Mouse (Mus musculus) megakaryocyte-erythroid progenitor cell, adult 5-6 weeks (primary cell): ENCODE measurements around the gene Keap1. TPM values are rescaled to one million over a fixed set of nuclear protein-coding genes. Genes with fewer than 3 reads are reported as not detected.
"Not testable (repeated sequence)": the region's sequence is repeated elsewhere in the genome, so short reads cannot be mapped to it uniquely, and the experiment has no call there.

Source experiments
- ATAC-seq: replicated peaks from 2 replicates; pipeline ENCODE4 v1.8.0; 2016; ENCODE audit warnings: mild to moderate bottlenecking, inconsistent platforms; ENCODE audit not compliant: severe bottlenecking, poor library complexity, low FRiP score, low TSS enrichment
- total RNA-seq, 2 experiments: library from RNA; stranded (forward) in 1 of 2; stranded (reverse) in 1 of 2; fragments of 200-1000, 215-1000 nt in 1 of 2; fragments of >200 nt in 1 of 2; fragmentation: Nextera tagmentation in 1 of 2; gene quantifications; 2 replicates each; pipeline ENCODE4 v1.2.3; 2014 to 2017

Keap1 gene
- total RNA-seq, 2 experiments from 2014 or later = 25.3 to 32.7 TPM

DNA sequence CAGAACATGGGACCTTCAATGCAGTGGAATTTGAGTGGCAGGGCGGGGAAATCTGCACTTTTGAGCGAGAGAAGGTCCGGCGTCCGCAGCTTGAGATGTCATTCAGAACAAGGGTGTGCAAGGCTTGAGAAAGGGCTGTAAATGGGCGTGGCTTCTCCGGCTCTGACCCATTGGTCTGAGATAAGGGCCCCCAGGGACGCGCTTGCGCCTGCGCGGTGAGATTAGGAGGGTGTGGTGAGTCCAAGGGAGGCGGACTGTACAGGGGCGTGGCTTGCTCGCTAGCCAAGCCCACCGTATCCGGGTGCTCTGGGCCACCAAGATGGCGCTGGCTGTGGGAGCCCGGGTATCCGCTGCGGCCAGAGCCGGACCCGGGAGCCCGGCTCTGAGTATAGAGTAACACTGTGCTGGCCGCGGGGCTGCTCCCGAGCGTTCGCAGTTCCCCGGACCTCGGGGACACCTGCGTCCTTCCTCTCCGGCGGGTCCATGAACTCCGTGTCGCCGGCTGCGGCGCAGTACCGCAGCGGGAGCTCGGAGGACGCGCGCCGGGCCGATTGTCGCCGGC is 25.9 kb upstream of the Keap1 start, which contains the start of gene Atg4d:
Gene Atg4d, plus strand, starts transcription at position 294 of the 562 bp plus-strand sequence.
- peak; percentile 92 for ATAC-seq

DNA sequence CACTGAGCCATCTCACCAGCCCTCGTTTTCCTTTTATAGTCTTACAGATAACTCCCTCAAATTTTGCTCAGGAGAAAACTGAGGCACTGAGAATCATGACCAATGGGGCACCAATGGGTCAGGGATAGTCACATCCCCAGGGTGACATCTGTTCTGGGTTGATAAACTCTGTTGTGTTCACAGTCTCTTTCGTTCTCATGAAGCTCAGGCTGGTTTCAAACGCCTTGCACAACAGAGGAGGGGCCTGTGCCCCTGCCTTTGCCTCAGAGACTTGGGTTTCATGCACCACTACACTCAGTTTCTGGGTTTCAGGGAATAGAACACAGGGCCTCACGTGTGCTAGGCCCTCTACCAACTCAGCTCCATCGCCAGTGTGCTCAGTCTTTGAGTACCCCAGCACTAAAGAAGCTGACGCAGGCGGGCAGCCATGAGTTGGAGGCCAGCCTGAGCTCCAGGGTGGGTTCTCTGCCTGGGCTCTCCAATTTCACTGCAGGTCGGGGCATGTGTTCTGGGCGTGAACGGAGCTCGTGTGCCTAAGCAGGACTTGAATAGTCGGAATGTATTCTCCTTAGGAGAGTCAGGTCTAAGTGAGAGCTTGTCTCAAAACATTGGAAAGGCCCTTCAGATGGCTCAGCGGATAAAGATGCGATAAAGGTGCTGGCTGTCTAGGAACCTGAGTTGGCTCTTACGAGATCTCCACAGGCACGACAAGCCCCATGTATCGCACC is 25.3 kb upstream of the Keap1 start:
- peak; percentile 67 for ATAC-seq

GRCm38 (mm10) chr9:21261831-21262230 is 22.7 kb upstream of the Keap1 start:
- ATAC-seq = no peak

DNA sequence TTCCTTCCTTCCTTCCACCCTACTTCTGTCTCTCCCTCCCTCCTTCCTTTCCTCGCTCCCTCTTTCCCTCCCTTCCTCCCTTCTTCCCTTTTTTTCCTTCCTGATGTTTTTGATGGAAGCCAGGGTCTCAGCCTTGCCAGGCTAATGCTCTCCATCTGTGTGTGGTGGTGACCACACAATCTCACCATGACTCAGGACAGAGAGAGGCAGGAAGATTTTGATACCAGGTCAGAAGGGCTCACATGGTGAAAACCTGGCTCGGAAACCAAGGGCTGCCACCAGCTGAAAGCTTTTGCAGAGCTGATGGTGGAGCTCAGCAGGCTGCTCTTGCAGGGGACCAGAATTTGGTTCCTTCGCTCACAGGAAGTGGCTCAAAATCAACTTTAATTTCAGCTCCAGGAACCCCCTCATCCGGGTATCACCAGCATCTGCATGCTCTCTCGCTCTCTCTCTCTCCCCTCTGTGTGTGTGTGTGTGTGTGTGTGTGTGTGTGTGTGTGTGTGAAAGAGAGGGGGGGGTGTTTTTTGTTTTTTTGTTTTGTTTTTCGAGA is 21.4 kb upstream of the Keap1 start:
- ATAC-seq = no peak

GRCm38 (mm10) chr9:21256349-21256748 is 17.2 kb upstream of the Keap1 start:
- not testable (repeated sequence) for ATAC-seq

GRCm38 (mm10) chr9:21254690-21255089 is 15.5 kb upstream of the Keap1 start:
- no peak for ATAC-seq

GRCm38 (mm10) chr9:21251116-21251735 is 12.1 kb upstream of the Keap1 start:
- no peak for ATAC-seq

DNA sequence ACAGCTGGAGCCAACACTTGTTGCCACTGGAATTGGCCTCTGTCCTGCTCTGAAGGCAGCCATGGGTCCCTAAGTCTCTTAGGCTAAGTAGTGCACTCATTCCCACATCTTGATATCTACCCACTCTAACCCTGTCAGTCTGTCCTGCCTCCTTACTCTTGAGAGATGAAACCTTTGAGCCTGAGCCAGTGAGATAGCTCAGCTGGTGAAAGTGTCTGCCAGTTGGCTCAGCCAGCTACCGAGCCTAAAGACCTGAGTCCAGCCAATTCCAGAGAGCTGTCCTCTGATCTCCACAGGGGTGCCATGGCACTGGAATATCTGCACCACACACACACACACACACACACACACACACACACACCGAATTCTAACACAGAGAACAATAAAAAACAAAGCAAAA is 11.3 kb upstream of the Keap1 start:
- ATAC-seq = no peak

DNA sequence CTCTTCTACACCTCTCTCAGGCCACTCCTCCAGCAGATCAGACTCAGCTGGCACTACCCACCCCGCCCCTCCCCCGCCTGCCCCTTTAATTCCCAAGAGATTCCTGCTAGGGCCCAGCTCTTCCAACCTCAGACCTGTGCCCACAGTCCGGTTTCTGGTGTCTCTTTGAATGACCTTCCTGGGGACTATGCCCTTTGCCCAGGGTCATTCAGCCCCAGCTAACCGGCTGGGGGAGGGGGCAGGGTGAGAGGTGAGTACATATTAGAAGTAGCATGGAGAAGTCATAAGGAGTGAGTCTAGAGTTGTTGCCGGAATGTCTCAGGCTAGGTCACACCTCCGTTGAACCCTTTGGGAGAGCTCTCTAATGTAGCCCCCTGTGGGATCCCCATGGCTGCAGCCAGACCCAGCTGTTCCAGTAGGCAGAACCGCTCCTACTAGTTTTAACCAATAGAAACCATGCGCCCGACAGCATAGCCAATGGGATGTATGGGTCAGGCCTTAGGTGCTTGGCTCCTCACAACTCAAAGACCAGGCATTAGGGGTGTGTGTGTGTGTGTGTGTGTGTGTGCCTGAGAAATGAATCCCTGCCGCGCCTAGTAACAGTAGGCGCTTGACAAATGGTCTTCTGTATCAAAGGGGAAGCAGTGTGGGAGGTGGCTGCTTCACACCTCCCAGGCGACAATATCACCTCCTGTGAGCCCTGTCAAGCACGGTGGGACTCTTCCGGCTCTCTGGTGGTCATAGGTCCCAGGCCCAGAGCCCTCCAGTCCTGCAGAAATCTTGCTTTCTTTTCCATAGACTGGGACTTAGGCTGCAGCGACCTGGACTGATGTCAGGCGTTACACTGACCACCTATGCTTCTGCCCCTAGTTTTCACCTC is 10.7 kb upstream of the Keap1 start:
- ATAC-seq = no peak

DNA sequence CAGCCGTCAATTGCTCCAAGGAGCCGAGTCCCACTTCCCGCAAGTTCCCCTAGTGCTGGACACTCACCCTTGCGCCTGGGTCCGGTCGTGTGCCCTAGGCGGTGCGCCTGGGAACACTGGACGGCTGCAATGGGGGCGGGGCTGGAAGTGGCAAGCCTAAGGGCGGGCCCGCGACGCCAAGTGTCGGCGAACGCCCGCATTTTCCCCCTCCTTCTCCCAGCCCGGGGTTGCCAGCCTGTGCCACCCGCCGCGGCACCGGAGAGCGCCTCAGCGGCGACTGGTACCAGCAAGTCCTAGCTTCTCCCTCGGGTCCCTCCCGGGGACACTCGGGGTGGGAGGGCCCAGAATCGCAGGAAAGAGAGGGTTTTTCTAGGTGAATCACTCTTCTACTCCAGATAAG is 9.2 kb upstream of the Keap1 start, which contains the start of gene S1pr5:
Gene S1pr5, minus strand, starts transcription at position 118 of the 400 bp plus-strand sequence.
- 0 out of 2 replicates have a peak, but pooled peaks have one; percentile 23 for ATAC-seq

- no peak for ATAC-seq
Measured at GRCm38 (mm10) chr9:21246342-21246741, 7.2 kb upstream of the Keap1 start.

DNA sequence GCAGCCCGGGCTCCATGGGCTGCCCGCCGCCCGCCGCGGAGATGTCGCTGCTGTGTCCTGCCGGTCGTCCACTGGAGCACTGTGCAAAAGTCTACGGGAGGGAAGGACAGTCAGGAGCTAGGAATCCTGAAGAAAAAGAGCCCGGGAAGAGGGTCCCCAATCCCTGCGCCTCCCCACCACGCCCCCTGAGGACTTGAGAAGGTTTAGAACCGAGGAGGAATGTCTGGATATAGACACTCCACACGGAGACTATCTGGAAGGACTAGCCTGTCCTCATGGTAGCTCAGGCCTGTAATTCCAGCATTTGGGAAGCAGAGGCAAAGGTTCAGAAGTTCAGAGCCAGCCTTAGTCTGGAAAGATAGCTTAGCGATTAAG is 5.9 kb upstream of the Keap1 start:
- no peak for ATAC-seq

- no peak for ATAC-seq
Measured at GRCm38 (mm10) chr9:21244428-21245112, 5.4 kb upstream of the Keap1 start.

GRCm38 (mm10) chr9:21243826-21244427 is 4.8 kb upstream of the Keap1 start:
- ATAC-seq = no peak

DNA sequence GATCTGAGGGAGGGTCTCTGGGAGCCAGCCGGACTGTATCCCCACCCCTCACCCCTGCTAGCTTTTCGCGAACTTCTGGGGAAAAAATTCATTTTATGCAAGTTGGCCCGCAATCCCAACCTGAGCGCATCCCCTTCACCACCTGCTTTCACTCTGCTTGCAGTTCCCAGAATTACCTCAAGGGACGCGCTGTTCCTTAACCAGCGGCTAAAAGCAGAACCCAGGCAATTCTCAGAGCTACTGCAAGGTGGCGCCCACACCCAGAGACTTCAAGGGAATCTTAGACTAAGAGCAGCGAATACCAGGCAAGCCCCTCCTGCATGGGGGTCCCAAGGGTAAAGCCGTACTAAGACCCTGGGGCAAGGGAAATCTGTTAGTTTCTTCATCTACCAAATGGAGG is 2.2 kb upstream of the Keap1 start:
- peak; percentile 72 for ATAC-seq

DNA sequence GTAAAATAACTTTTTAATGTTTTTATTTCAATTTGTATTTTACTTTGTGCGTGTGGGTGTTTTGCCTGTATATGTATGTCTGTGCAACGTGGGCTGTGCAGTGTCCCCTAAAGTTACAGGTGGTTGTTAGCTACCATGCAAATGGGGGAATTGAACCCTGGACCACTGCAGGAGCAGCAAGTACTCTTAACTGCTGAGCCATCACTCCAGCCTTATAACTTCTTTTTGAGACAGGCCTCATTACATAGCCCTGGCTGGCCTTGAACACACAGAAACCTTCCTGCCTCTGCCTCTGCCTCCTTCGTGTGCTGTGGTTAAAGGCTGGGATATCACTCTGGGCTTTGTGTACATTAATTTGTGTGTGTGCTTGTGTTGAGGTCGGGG is 296 bp upstream of the Keap1 start:
- no peak for ATAC-seq

DNA sequence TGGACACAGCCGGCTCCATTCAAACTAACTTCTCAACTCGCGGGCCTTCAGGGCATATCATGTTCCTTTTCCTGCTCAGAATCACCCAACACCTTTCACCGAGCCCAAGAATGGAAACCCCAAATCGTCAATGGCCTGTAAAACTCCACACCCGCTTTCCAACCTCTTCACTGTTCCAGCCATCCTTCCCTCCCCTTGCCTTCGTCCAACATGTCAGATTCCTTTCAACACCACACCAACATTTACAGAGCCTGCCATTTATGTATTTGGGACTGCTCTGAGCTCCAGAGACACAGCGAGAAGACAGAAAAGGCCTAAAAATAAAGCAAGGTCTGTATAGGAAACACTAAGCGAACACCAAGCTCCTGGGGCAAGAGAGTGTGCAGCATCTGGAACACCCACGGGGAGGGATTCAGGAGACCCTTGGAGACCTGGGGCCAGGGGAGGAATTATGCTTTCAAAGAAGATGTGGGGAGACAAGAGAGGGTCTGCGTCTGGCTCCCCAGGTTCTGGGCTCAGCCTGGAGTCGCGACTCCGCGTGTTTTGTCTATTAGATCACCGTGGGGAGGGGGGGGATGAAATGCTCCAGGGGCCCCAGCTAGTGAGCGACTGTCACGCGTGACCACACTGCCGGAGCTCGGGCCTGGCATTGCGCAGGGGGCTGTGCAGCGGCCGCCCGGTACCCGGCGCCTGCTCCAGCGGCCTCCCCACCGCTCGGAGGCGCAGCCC is 993 bp downstream of the Keap1 start:
- ATAC-seq = no peak

DNA sequence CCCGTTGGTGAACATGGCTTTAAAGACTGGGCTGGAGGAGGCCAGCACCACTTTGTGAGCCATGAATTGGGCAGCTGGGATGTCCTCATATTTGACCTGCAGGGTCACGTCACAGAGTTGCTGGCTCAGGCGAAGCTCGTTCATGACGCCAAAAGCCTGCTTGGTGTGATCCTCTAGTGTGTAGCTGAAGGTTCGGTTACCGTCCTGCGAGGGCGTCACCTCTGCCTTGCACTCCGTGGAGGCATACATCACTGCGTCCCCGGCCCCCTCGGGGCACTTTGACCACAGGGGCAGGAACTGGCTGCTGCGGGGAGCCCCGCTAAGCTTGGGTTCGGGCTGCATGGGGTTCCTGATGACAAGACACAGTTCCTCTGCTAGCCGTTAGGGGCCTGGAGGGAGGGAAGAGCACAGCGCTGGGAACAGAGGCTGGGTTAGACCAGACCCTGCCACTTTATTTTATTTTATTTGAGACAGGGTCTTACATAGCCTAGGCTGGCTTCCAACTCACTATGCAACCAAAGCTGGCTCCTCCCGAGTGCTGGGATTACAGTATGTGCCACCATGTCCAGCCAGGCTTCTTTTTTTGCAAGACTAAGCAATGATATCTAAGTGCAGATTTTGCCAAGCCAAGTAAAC is 1.7 kb downstream of the Keap1 start:
- peak; percentile 69 for ATAC-seq
